Mouse (Mus musculus) kidney, adult 2 months (tissue): ENCODE measurements around the gene Rmi2.

ENCODE experiments used
- CTCF ChIP-seq: fragments of 200-500 bp; conservative IDR thresholded peaks from 2 replicates; pipeline ENCODE4 v1.5.1; 2011; ENCODE audit warnings: low read depth, mild to moderate bottlenecking, control low read depth, low read length, moderate library complexity, mixed read lengths; ENCODE audit not compliant: insufficient read depth, insufficient read length
- POLR2A ChIP-seq: fragments of 200-500 bp; IDR thresholded peaks from one replicate; pipeline ENCODE4 v1.6.1; 2011; ENCODE audit warnings: low read depth, low read length, control low read depth

GRCm38 (mm10) chr16:10911061-10911460 lies 76.2 kb downstream of the Rmi2 start:
- no peak for TF ChIP-seq POLR2A
- TF ChIP-seq CTCF, result no peak
